Mouse (Mus musculus) limb, embryonic 14.5 days (tissue): ENCODE results near the gene Gnai2. TPM values are rescaled to one million over a fixed set of nuclear protein-coding genes. Genes with fewer than 3 reads are reported as not detected.

Source experiments
- ATAC-seq: fragments of 200-750 bp; cut with Nextera tagmentation; 2 replicates; pipeline ENCODE4 v1.8.0; 2017; ENCODE audit warnings: low read depth, moderate number of reproducible peaks, moderate TSS enrichment; ENCODE audit not compliant: low FRiP score
- DNase-seq: peaks from one replicate; pipeline ENCODE4 v3.0.0-alpha.2; 2015; ENCODE audit warnings: low spot score
- H3K27ac ChIP-seq: fragments of 300-500 bp; sonication (generic); replicated peaks from 2 replicates; pipeline ENCODE4 v1.5.1; 2014; ENCODE audit warnings: low read depth, mild to moderate bottlenecking, low read length, moderate library complexity, mixed read lengths
- H3K27me3 ChIP-seq: fragments of 300-500 bp; sonication (generic); 2 replicates; pipeline ENCODE4 v1.6.1; 2014; ENCODE audit warnings: low read length, mixed read lengths; ENCODE audit not compliant: control insufficient read depth, insufficient read depth
- H3K36me3 ChIP-seq: fragments of 300-500 bp; sonication (generic); 2 replicates; pipeline ENCODE4 v1.6.1; 2014; ENCODE audit warnings: mild to moderate bottlenecking, low read length, moderate library complexity, mixed read lengths; ENCODE audit not compliant: control insufficient read depth, insufficient read depth
- H3K4me1 ChIP-seq: fragments of 300-500 bp; sonication (generic); 2 replicates; pipeline ENCODE4 v1.6.1; 2014; ENCODE audit warnings: antibody characterized with exemption, low read length, mixed read lengths; ENCODE audit not compliant: control insufficient read depth, insufficient read depth
- H3K4me2 ChIP-seq: fragments of 300-500 bp; sonication (generic); replicated peaks from 2 replicates; pipeline ENCODE4 v1.6.1; 2014; ENCODE audit warnings: low read depth, mild to moderate bottlenecking, low read length, moderate library complexity; ENCODE audit not compliant: severe bottlenecking
- H3K4me3 ChIP-seq: fragments of 300-500 bp; sonication (generic); replicated peaks from 2 replicates; pipeline ENCODE4 v1.5.1; 2014; ENCODE audit warnings: low read length
- H3K9ac ChIP-seq: fragments of 300-500 bp; sonication (generic); 2 replicates; pipeline ENCODE4 v1.6.1; 2014; ENCODE audit warnings: mild to moderate bottlenecking, low read depth, low read length, moderate library complexity; ENCODE audit not compliant: severe bottlenecking
- H3K9me3 ChIP-seq: fragments of 300-500 bp; sonication (generic); 2 replicates; pipeline ENCODE4 v1.6.1; 2016; ENCODE audit warnings: low read length; ENCODE audit not compliant: control insufficient read depth
- POLR2A ChIP-seq: fragments of 200-500 bp; IDR thresholded peaks from 2 replicates; pipeline ENCODE4 v1.8.0; 2012; ENCODE audit warnings: inconsistent platforms, mild to moderate bottlenecking, moderate library complexity, borderline replicate concordance; ENCODE audit not compliant: insufficient read depth, insufficient read length; ENCODE audit errors: extremely low read depth
- WGBS: fragments of 180-500 bp; shearing (Covaris S2); extraction: QIAGEN DNeasy Blood & Tissue Kit; methylation state at CpG from one replicate; pipeline ENCODE4 v1.1.7; 2014; 5-methylcytosine and 5-hydroxymethylcytosine counted together
- polyA plus RNA-seq, 2 experiments: library from polyadenylated mRNA; depleted of rRNA in 1 of 2; stranded (reverse) in 1 of 2; unstranded in 1 of 2; fragments of >200 nt; fragmentation: Nextera tagmentation in 1 of 2; extraction: Ambion mirVana in 1 of 2; gene quantifications; 2 replicates each; pipeline versions ENCODE4 v1.2.1 to v1.2.3; 2012 to 2014

Gnai2 gene
- polyA plus RNA-seq, 2 experiments, result 392 to 496 TPM

- Histone ChIP-seq H3K27ac (no peak overlapping the region), H3K4me1 (peaks cover 3% of the 10 kb centered on the region), H3K27me3 (no peaks in the 10 kb centered on the region), H3K9ac (no peak overlapping the region), H3K36me3 (peaks cover 51% of the 10 kb centered on the region), H3K4me3 (no peak overlapping the region), H3K4me2 (no peak overlapping the region), H3K9me3 (no peaks in the 10 kb centered on the region)
- WGBS, result 78% methylated on average over 11 of the region's 11 CpGs
- no peak for ATAC-seq
- DNase-seq, result no peak
- TF ChIP-seq POLR2A, result no peak
These were observed 41.8 kb downstream of the Gnai2 start for GRCm38 (mm10) chr9:107593101-107593976.

- no peak overlapping the region for H3K4me3 ChIP-seq
- no peak for TF ChIP-seq POLR2A
- H3K9ac ChIP-seq, result no peak overlapping the region
- H3K27ac ChIP-seq, result no peak overlapping the region
- DNase-seq, result no peak
- H3K4me1 ChIP-seq, result peaks cover 7% of the 10 kb centered on the region
- 92% methylated on average over 6 of the region's 6 CpGs for WGBS
- no peak overlapping the region for H3K4me2 ChIP-seq
- H3K36me3 ChIP-seq, result peaks cover 51% of the 10 kb centered on the region
- no peaks in the 10 kb centered on the region for H3K9me3 ChIP-seq
- H3K27me3 ChIP-seq, result no peaks in the 10 kb centered on the region
- ATAC-seq, result no peak
These were observed 44.5 kb downstream of the Gnai2 start for GRCm38 (mm10) chr9:107590773-107591060.

GRCm38 (mm10) chr9:107590058-107590772, 45.0 kb downstream of the Gnai2 start:
- Histone ChIP-seq H3K36me3 (peaks cover 51% of the 10 kb centered on the region), H3K27me3 (no peaks in the 10 kb centered on the region), H3K4me2 (no peak overlapping the region), H3K9ac (no peak overlapping the region), H3K4me1 (peaks cover 7% of the 10 kb centered on the region), H3K27ac (no peak overlapping the region), H3K4me3 (no peak overlapping the region), H3K9me3 (no peaks in the 10 kb centered on the region)
- ATAC-seq (no peak), DNase-seq (no peak)
- WGBS, result 92% methylated on average over 25 of the region's 25 CpGs
- no peak for TF ChIP-seq POLR2A

DNA sequence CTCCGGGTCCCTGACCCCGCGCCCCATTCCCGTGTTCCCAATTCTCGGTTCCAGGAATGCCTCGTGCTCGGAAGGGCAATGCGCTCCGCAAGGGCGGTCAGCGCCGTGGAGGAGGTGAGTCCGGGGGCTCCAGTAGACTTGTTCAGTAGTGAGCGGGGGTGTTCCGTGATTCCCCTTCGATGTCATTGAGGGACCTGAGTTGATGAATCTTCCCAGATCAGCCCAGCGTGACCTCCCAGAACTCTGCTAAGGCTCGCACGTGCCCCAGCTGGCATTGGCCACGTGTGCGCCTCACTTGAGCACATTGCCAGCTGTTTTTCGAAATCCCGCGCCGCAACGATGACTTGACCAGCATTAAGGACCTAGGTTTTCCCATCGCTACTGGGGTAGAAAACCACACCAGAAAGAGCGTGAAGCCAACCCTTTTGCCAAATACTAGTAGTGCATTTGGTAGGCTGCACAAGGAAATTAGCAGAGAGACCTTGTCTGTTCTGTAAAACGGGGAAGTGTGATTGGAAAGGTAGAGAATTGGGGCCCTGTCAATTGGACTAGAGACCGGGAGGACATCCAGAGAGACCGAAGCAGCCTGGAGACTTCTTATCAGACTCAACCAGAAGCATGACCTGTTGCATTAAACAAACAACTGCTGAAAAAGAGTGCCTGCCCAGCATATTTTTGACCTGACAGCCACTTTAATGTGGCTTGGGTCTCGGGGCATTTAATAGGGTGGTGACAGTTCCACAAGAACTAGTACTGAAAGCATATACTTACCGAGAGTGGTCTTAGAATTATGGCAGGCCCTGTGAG, 47.1 kb downstream of the Gnai2 start:
- Histone ChIP-seq H3K9ac (peak overlapping the region; percentile 63), H3K36me3 (peaks cover 38% of the 10 kb centered on the region), H3K4me1 (peaks cover 7% of the 10 kb centered on the region), H3K27ac (no peak overlapping the region), H3K9me3 (no peaks in the 10 kb centered on the region), H3K4me3 (peak overlapping the region; percentile 80), H3K27me3 (no peaks in the 10 kb centered on the region), H3K4me2 (peak overlapping the region; percentile 76)
- peak; percentile 40 for DNase-seq
- no peak; the same call in 1 of the 2 replicates for ATAC-seq
- WGBS, result 5% methylated on average over 33 of the region's 33 CpGs
- no peak for TF ChIP-seq POLR2A
